Mouse (Mus musculus) kidney, postnatal 0 days (tissue): ENCODE results near the gene Rabggtb. TPM values are rescaled to one million over a fixed set of nuclear protein-coding genes. Genes with fewer than 3 reads are reported as not detected.

Experiments
- ATAC-seq: fragments of 200-750 bp; cut with Nextera tagmentation; replicated peaks from 2 replicates; pipeline ENCODE4 v1.8.0; 2017; ENCODE audit warnings: low read depth, moderate number of reproducible peaks, moderate TSS enrichment, moderate library complexity; ENCODE audit not compliant: low FRiP score
- DNase-seq: peaks from one replicate; pipeline ENCODE4 v3.0.0-alpha.2; 2016; ENCODE audit warnings: low spot score
- H3K27ac ChIP-seq: fragments of 300-500 bp; sonication (generic); 2 replicates; pipeline ENCODE4 v1.5.1; 2014; ENCODE audit warnings: mild to moderate bottlenecking
- H3K27me3 ChIP-seq: fragments of 300-500 bp; sonication (generic); 2 replicates; pipeline ENCODE4 v1.6.1; 2014; ENCODE audit warnings: low read length, mixed read lengths; ENCODE audit not compliant: insufficient read depth
- H3K36me3 ChIP-seq: fragments of 300-500 bp; sonication (generic); 2 replicates; pipeline ENCODE4 v1.6.1; 2014; ENCODE audit warnings: low read length, mixed read lengths; ENCODE audit not compliant: insufficient read depth
- H3K4me1 ChIP-seq: fragments of 300-500 bp; sonication (generic); replicated peaks from 2 replicates; pipeline ENCODE4 v1.6.1; 2014; ENCODE audit warnings: antibody characterized with exemption, low read length, mixed read lengths; ENCODE audit not compliant: insufficient read depth
- H3K4me2 ChIP-seq: fragments of 300-500 bp; sonication (generic); 2 replicates; pipeline ENCODE4 v1.6.1; 2014; ENCODE audit warnings: mild to moderate bottlenecking, low read length, moderate library complexity, mixed read lengths
- H3K4me3 ChIP-seq: fragments of 300-500 bp; sonication (generic); replicated peaks from 2 replicates; pipeline ENCODE4 v1.5.1; 2014; ENCODE audit warnings: low read depth, low read length
- H3K9ac ChIP-seq: fragments of 300-500 bp; sonication (generic); 2 replicates; pipeline ENCODE4 v1.6.1; 2014; ENCODE audit warnings: low read depth, low read length
- H3K9me3 ChIP-seq: fragments of 300-500 bp; sonication (generic); replicated peaks from 2 replicates; pipeline ENCODE4 v1.6.1; 2016; ENCODE audit warnings: low read length, inconsistent platforms, mixed read lengths
- CTCF ChIP-seq: IDR thresholded peaks from 2 replicates; pipeline ENCODE4 v1.5.1; 2016; ENCODE audit warnings: antibody characterized with exemption, low read depth, mild to moderate bottlenecking, moderate library complexity
- WGBS: fragments of 180-500 bp; shearing (Covaris S2); extraction: QIAGEN DNeasy Blood & Tissue Kit; methylation state at CpG from one replicate; pipeline ENCODE4 v1.1.7; 2014; 5-methylcytosine and 5-hydroxymethylcytosine counted together
- polyA plus RNA-seq: library from polyadenylated mRNA; unstranded; fragments of >200 nt; fragmentation: Nextera tagmentation; extraction: Ambion mirVana; gene quantifications from 2 replicates; pipeline ENCODE4 v1.2.1, GENCODE M21; 2015

Gene Rabggtb
- polyA plus RNA-seq, result 54.6 and 55.0 TPM in 2 replicates

GRCm38 (mm10) chr3:153912546-153913509, at the start of gene Rabggtb:
Rabggtb (minus strand) TSS chr3:153913009.
- DNase-seq, result peak; percentile 97
- peaks cover 15% of the 10 kb centered on the region; the same call in 1 of the 2 replicates for H3K4me1 ChIP-seq
- H3K36me3 ChIP-seq, result peaks cover 24% of the 10 kb centered on the region
- H3K27me3 ChIP-seq, result no peaks in the 10 kb centered on the region
- WGBS, result under 1% methylated on average over 65 of the region's 65 CpGs
- ATAC-seq, result peak; percentile 97
- peak within 1 kb of the TSS; percentile 95 for H3K9ac ChIP-seq
- peak within 1 kb of the TSS; percentile 83 for H3K4me3 ChIP-seq
- TF ChIP-seq CTCF, result no peak
- no peaks in the 10 kb centered on the region for H3K9me3 ChIP-seq
- peak within 1 kb of the TSS; percentile 93 for H3K27ac ChIP-seq
- peak within 1 kb of the TSS; percentile 74 for H3K4me2 ChIP-seq

DNA sequence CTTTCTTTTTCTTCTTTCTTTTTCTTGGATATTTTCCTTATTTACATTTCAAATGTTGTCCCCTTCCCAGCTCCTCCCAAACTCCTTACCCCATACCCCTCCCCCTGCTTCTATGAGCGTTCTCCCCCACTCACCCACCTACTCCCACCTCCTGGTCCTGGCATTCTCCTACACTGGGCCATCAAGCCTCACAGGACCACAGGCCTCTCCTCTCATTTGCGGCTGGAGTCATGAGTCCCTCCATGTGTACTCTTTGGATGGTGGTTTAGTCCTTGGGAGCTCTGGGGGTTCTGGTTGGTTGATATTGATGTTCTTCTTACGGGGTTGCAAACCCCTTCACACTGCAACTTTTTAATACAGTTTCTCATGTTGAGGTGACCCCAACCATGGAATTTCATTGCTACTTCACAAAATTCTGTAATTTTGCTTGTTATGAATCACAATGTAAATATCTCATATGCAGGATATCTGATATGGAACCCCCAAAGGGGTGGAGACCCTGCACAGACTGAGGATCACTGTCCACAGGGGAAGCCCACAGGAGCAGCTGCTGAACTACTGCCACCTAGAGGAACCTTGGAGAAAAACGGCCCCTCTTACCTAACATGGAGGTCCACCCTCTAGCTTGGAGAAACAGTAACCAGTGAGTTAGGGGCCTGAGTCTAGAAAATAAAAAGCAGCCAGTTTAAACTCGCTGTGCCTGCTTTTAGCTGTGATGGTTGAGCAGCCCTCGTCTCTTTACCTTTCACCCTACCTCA, 49.0 kb upstream of the Rabggtb start:
- Histone ChIP-seq H3K36me3 (no peaks in the 10 kb centered on the region), H3K4me1 (no peaks in the 10 kb centered on the region), H3K9me3 (no peaks in the 10 kb centered on the region), H3K27me3 (no peaks in the 10 kb centered on the region), H3K27ac (no peak overlapping the region), H3K9ac (no peak overlapping the region), H3K4me3 (no peak overlapping the region), H3K4me2 (no peak overlapping the region)
- peak; percentile 68 for TF ChIP-seq CTCF
- DNase-seq (peak; percentile 69), ATAC-seq (no peak)
- 50% methylated on average over 6 of the region's 6 CpGs for WGBS

- 68% methylated on average over 2 of the region's 2 CpGs for WGBS
- ATAC-seq (no peak), DNase-seq (no peak)
- H3K9ac ChIP-seq, result no peak overlapping the region
- no peaks in the 10 kb centered on the region for H3K9me3 ChIP-seq
- no peak for TF ChIP-seq CTCF
- H3K4me2 ChIP-seq, result no peak overlapping the region
- no peaks in the 10 kb centered on the region for H3K27me3 ChIP-seq
- H3K4me3 ChIP-seq, result no peak overlapping the region
- H3K27ac ChIP-seq, result no peak overlapping the region
- no peaks in the 10 kb centered on the region for H3K36me3 ChIP-seq
- H3K4me1 ChIP-seq, result no peaks in the 10 kb centered on the region
These were observed 48.1 kb upstream of the Rabggtb start for GRCm38 (mm10) chr3:153960884-153961283.

GRCm38 (mm10) chr3:153959731-153960207, 47.0 kb upstream of the Rabggtb start:
- Histone ChIP-seq H3K4me2 (no peak overlapping the region), H3K36me3 (no peaks in the 10 kb centered on the region), H3K4me1 (no peaks in the 10 kb centered on the region), H3K27ac (no peak overlapping the region), H3K27me3 (no peaks in the 10 kb centered on the region), H3K9ac (no peak overlapping the region), H3K9me3 (no peaks in the 10 kb centered on the region), H3K4me3 (no peak overlapping the region)
- no peak for DNase-seq
- TF ChIP-seq CTCF, result no peak
- 78% methylated on average over 9 of the region's 9 CpGs for WGBS
- no peak for ATAC-seq

DNA sequence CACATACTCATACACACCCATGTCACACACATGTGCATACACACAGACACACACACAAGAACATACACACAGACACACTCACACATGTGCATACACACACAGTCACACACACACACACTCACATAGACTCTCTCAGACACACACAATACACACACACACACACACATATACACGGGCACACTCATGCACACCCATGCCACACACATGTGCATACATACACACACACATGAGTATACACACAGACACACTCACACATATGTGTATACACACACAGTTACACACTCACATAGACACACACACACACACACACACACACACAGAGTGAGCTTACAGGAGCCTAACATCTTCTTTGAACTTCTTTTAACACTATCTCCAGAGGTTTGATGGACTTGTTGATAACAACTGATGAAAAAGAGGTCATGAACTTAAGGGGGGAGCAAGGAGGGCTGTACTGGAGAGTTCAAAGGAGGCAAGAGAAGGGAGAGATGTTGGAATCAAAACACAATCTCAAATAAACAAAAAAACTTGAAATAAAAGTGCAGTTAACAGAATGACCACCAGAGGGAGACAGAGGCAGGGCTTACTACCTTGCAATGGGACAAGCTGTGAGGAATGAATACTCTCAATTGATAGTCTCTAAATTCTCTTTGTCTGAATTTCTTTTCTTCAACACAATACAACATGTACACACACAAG, 46.4 kb upstream of the Rabggtb start:
- peak; percentile 76 for DNase-seq
- peak; percentile 99 for TF ChIP-seq CTCF
- WGBS, result 100% methylated on average over 1 of the region's 1 CpGs
- no peaks in the 10 kb centered on the region for H3K9me3 ChIP-seq
- H3K9ac ChIP-seq, result no peak overlapping the region
- H3K27me3 ChIP-seq, result no peaks in the 10 kb centered on the region
- H3K27ac ChIP-seq, result no peak overlapping the region
- ATAC-seq, result peak; percentile 41; the same call in 1 of the 2 replicates
- no peak overlapping the region for H3K4me2 ChIP-seq
- no peaks in the 10 kb centered on the region for H3K36me3 ChIP-seq
- no peaks in the 10 kb centered on the region for H3K4me1 ChIP-seq
- no peak overlapping the region for H3K4me3 ChIP-seq
